Mouse (Mus musculus) midbrain, embryonic 12.5 days (tissue): Measurements from ENCODE around the gene Slc25a18. TPM values are rescaled to one million over a fixed set of nuclear protein-coding genes. Genes with fewer than 3 reads are reported as not detected.
"Not testable (repeated sequence)": the region's sequence is repeated elsewhere in the genome, so short reads cannot be mapped to it uniquely, and the experiment has no call there.

Experiments
- ATAC-seq: fragments of 200-750 bp; cut with Nextera tagmentation; 2 replicates; pipeline ENCODE4 v1.8.0; 2017; ENCODE audit warnings: low read depth, moderate TSS enrichment, moderate library complexity; ENCODE audit not compliant: low FRiP score
- H3K27ac ChIP-seq: fragments of 300-500 bp; sonication (generic); replicated peaks from 2 replicates; pipeline ENCODE4 v1.5.1; 2016; ENCODE audit warnings: mild to moderate bottlenecking
- H3K27me3 ChIP-seq: fragments of 300-500 bp; sonication (generic); 2 replicates; pipeline ENCODE4 v1.6.1; 2016; ENCODE audit warnings: mild to moderate bottlenecking
- H3K36me3 ChIP-seq: fragments of 300-500 bp; sonication (generic); 2 replicates; pipeline ENCODE4 v1.6.1; 2016
- H3K4me1 ChIP-seq: fragments of 300-500 bp; sonication (generic); 2 replicates; pipeline ENCODE4 v1.6.1; 2016
- H3K4me2 ChIP-seq: fragments of 300-500 bp; sonication (generic); replicated peaks from 2 replicates; pipeline ENCODE4 v1.6.1; 2016; ENCODE audit warnings: mild to moderate bottlenecking, moderate library complexity
- H3K4me3 ChIP-seq: fragments of 300-500 bp; sonication (generic); 2 replicates; pipeline ENCODE4 v1.5.1; 2016; ENCODE audit warnings: mild to moderate bottlenecking
- H3K9ac ChIP-seq: fragments of 300-500 bp; sonication (generic); replicated peaks from 2 replicates; pipeline ENCODE4 v1.6.1; 2016; ENCODE audit warnings: mild to moderate bottlenecking, moderate library complexity
- H3K9me3 ChIP-seq: fragments of 300-500 bp; sonication (generic); 2 replicates; pipeline ENCODE4 v1.6.1; 2016; ENCODE audit warnings: mild to moderate bottlenecking
- WGBS: fragments of 180-500 bp; shearing (Covaris S2); methylation state at CpG from one replicate; pipeline ENCODE4 v1.1.7; 2016; 5-methylcytosine and 5-hydroxymethylcytosine counted together
- polyA plus RNA-seq: library from polyadenylated mRNA; unstranded; fragments of >200 nt; fragmentation: Nextera tagmentation; extraction: Ambion mirVana; gene quantifications from 2 replicates; pipeline ENCODE4 v1.2.1, GENCODE M21; 2016

The Slc25a18 gene
- polyA plus RNA-seq, 1 experiment from 2014 or later = 1.9 TPM

DNA sequence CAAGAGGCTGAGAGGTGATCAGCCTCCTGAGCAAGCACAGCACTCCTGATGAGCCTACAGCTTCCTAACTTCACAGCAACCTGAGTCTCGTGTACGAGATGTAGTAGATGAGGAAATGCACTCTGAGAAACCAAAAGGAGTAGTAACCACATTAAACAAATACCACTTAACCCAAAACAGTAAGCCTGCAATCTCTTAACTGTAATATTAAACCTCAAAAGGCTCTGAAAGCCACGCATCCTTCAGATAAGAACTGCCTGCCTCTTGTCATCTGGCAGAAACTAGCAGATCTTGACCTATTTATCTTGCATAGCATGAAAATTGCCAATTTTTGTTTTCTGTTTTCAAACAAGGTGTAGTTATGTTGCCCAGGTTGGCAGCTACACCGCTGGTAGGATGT lies 25.5 kb downstream of the Slc25a18 start:
- no peak overlapping the region for H3K27ac ChIP-seq
- 93% methylated on average over 4 of the region's 4 CpGs for WGBS
- ATAC-seq = no peak

DNA sequence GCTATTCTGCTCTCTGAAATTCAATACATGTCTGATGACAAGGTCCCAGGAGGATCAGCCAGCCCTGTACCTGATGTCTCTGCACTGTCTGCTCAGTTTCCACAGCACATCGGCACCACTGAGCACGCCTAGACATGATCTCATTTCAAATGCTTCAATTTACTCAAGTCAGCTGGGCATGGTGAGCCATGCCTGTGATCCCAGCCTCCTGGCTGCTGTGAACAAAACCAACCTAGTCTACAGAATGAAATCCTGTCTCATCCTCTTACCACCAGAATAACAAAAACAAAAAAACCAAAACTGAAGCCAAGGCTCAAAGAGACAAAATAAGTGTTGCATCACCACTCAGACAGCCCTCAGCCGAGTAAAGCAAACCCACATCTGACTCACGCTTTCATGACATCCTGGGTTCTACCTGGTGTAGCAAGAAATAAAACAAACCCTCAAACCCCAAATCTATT lies 26.2 kb downstream of the Slc25a18 start:
- ATAC-seq = no peak
- Histone ChIP-seq H3K9me3 (no peaks in the 10 kb centered on the region), H3K4me2 (no peak overlapping the region), H3K27me3 (no peaks in the 10 kb centered on the region), H3K9ac (no peak overlapping the region), H3K4me3 (no peak overlapping the region), H3K27ac (no peak overlapping the region), H3K4me1 (no peaks in the 10 kb centered on the region), H3K36me3 (peaks cover 99% of the 10 kb centered on the region)
- 95% methylated on average over 4 of the region's 4 CpGs for WGBS

More for the DNA sequence above, 25.5 kb downstream of the Slc25a18 start:
- no peaks in the 10 kb centered on the region for H3K9me3 ChIP-seq
- H3K36me3 ChIP-seq = peaks cover 99% of the 10 kb centered on the region
- no peak overlapping the region for H3K4me2 ChIP-seq
- no peak overlapping the region for H3K9ac ChIP-seq
- no peak overlapping the region for H3K4me3 ChIP-seq
- no peaks in the 10 kb centered on the region for H3K4me1 ChIP-seq
- H3K27me3 ChIP-seq = no peaks in the 10 kb centered on the region

DNA sequence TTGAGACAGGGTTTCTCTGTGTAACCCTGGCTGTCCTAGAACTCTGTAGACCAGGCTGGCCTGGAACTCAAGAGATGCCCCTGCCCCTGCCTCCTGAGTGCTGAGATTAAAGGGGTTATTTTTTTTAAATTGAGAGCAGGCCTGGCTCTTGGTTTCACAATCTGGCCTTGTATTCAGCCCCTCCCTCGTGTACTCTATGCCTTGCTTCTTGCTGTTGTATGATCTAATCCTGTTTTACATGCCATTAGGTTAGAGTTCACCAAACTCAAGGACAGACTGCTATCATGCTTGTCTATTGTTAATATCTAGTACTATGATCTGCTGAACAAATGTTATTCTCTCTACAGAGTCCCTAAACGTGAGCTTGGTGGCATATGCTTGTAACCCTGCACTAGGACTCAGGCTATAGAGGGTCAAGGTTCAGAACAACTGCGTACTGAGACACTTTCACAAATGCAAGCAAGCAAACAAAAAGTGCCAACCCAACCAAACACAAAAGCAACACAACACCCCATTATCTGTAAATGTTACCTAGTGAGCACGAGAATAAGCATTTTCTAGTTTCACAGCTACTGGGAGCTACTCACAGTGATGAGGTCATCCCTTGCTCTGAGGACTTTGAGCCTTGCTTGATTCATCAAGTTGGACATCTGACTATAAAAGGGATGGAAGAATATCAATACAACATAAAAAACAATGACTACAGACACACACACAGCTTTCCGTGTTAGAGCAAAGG lies 33.8 kb downstream of the Slc25a18 start:
- no peaks in the 10 kb centered on the region for H3K9me3 ChIP-seq
- H3K4me2 ChIP-seq = no peak overlapping the region
- ATAC-seq = no peak
- no peak overlapping the region for H3K27ac ChIP-seq
- H3K4me1 ChIP-seq = no peaks in the 10 kb centered on the region
- H3K36me3 ChIP-seq = peaks cover 95% of the 10 kb centered on the region
- no peak overlapping the region for H3K9ac ChIP-seq
- WGBS = 90% methylated on average over 5 of the region's 5 CpGs
- no peak overlapping the region for H3K4me3 ChIP-seq
- no peaks in the 10 kb centered on the region for H3K27me3 ChIP-seq

DNA sequence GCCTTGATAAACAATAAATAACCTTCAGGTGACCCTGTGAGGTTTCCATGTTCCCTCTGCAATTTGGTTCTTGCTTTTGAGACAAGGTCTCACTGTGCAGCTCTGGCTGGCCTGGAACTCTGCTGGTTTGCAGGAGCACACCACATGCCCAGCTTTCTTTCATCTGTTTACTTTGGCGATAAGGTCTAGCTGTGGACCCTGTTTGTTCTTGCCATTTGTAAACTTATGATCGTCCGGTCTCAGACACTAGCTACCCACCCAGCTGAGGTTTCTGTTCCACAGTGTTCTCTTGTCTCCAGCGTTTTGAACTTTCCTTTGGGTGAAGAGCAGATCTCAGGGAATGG lies 34.3 kb downstream of the Slc25a18 start:
- no peaks in the 10 kb centered on the region for H3K4me1 ChIP-seq
- H3K36me3 ChIP-seq = peaks cover 90% of the 10 kb centered on the region
- H3K4me2 ChIP-seq = no peak overlapping the region
- no peak for ATAC-seq
- no peak overlapping the region for H3K4me3 ChIP-seq
- no peak overlapping the region for H3K9ac ChIP-seq
- no peaks in the 10 kb centered on the region for H3K27me3 ChIP-seq
- no peaks in the 10 kb centered on the region for H3K9me3 ChIP-seq
- WGBS = 93% methylated on average over 4 of the region's 4 CpGs
- H3K27ac ChIP-seq = no peak overlapping the region

DNA sequence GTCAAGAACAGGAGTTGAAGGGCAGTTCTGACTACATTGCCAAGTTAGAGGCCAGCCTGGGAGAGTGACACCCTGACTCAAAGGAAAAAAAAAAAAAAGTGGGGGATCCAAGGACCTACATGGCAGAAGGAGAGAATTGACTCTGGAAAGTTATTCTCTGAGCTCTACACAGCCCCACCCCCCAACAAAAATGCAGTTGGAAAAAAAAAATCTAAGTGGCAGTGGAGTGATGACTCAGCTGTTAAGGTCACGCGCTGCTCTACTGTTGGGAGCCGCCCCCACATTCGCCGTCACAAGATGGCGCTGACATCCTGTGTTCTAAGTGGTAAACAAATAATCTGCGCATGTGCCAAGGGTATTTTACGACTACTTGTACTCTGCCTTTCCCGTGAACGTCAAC lies 38.6 kb downstream of the Slc25a18 start:
- not testable (repeated sequence) for H3K9ac ChIP-seq, H3K9me3 ChIP-seq, H3K27ac ChIP-seq, H3K4me2 ChIP-seq, H3K4me3 ChIP-seq, H3K4me1 ChIP-seq, ATAC-seq, H3K27me3 ChIP-seq
- WGBS = 99% methylated on average over 7 of the region's 10 CpGs
- peaks cover 49% of the 10 kb centered on the region for H3K36me3 ChIP-seq

DNA sequence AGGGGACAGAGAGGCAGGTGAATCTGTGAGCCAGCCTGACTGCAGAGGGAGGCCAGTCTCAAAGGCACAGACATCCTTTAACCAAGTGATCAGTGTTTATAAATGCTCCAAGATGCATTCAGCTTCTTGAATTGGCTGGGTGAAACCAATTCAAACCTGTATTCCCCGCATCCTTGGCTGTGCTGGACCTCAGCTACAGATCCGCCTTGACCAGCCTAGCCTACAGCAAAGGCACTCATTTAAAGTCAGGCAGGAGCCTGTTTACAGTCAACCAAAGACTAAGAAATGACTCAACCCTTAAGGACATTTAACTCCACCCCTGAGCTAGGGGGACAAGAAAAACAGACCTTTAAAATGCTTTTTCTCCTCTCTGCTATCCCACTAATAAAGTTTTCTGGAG lies 45.9 kb downstream of the Slc25a18 start:
- ATAC-seq = no peak

DNA sequence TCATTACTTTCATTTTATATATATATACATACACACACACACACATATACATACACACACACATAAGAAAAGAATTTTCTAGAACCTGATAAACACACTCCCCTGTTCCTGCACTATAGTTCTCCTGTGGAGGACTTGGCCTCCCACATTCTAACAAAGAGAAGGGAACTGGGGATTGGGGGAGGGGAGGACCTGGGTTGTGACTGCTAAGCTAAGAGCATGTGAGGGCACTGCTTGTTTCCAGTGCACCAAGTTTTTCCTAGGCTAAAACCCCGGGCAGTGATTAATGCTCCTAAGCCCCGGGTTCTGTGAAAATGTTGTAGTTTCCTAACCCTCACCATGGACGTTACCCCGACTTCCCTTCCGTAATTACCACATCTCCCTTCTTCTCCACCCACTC lies 46.8 kb downstream of the Slc25a18 start:
- Histone ChIP-seq H3K4me3 (no peak overlapping the region), H3K27me3 (no peaks in the 10 kb centered on the region), H3K9me3 (no peaks in the 10 kb centered on the region), H3K9ac (no peak overlapping the region), H3K4me1 (peaks cover 11% of the 10 kb centered on the region), H3K4me2 (no peak overlapping the region), H3K27ac (no peak overlapping the region), H3K36me3 (peaks cover 23% of the 10 kb centered on the region)
- no peak for ATAC-seq
- WGBS = 92% methylated on average over 5 of the region's 5 CpGs

More for the DNA sequence above, 45.9 kb downstream of the Slc25a18 start:
- Histone ChIP-seq H3K27ac (no peak overlapping the region), H3K4me2 (no peak overlapping the region), H3K4me1 (peaks cover 11% of the 10 kb centered on the region), H3K36me3 (peaks cover 23% of the 10 kb centered on the region), H3K4me3 (no peak overlapping the region), H3K9ac (no peak overlapping the region), H3K9me3 (no peaks in the 10 kb centered on the region), H3K27me3 (no peaks in the 10 kb centered on the region)
- 96% methylated on average over 2 of the region's 2 CpGs for WGBS

DNA sequence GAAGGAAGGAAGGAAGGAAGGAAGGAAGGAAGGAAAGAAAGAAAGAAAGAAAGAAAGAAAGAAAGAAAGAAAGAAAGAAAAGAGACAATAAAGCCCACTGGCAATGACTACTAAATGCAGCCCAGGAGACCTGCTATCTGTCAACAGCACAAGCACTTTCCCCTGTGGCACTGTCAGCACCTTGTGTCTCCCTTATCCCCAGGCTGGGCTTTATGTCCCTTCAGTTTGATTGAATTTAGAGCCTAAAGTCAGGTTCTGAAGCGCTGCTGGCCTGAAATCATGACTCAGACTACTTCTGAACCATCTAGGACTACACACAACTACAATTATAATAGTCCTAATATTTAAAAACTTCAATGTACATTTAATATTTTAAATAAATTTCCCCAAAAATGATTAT lies 47.6 kb downstream of the Slc25a18 start:
- Histone ChIP-seq H3K9ac (no peak overlapping the region), H3K27me3 (no peaks in the 10 kb centered on the region), H3K4me3 (no peak overlapping the region), H3K4me2 (peak overlapping the region; percentile 83; the same call in 1 of the 2 replicates), H3K4me1 (peaks cover 11% of the 10 kb centered on the region), H3K36me3 (peaks cover 23% of the 10 kb centered on the region), H3K9me3 (no peaks in the 10 kb centered on the region), H3K27ac (no peak overlapping the region)
- ATAC-seq = no peak
- WGBS = 96% methylated on average over 1 of the region's 1 CpGs

DNA sequence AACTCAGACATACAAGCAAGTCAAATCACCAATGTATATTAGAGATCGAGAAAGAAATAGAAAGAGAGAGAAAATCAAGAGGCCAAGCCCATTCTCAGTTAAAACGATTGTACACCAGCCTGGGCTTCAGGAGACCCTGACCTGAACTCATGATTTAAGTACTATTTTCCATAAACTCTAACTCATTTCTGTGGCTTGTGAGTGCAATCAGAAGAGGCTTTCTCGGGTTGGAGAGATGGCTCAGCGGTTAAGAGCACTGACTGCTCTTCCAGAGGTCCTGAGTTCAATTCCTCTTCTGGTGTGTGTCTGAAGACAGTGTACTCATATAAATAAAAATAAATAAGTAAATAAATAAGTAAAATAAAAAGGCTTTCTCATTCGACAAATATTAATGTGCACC lies 48.3 kb downstream of the Slc25a18 start:
- Histone ChIP-seq H3K4me3 (peak overlapping the region; percentile 83), H3K4me1 (peaks cover 11% of the 10 kb centered on the region), H3K9me3 (no peaks in the 10 kb centered on the region), H3K4me2 (peak overlapping the region; percentile 83), H3K27ac (peak overlapping the region; percentile 80; the same call in 1 of the 2 replicates), H3K9ac (peak overlapping the region; percentile 83; the same call in 1 of the 2 replicates), H3K27me3 (no peaks in the 10 kb centered on the region), H3K36me3 (peaks cover 23% of the 10 kb centered on the region)
- 57% methylated on average over 5 of the region's 5 CpGs for WGBS
- no peak for ATAC-seq

DNA sequence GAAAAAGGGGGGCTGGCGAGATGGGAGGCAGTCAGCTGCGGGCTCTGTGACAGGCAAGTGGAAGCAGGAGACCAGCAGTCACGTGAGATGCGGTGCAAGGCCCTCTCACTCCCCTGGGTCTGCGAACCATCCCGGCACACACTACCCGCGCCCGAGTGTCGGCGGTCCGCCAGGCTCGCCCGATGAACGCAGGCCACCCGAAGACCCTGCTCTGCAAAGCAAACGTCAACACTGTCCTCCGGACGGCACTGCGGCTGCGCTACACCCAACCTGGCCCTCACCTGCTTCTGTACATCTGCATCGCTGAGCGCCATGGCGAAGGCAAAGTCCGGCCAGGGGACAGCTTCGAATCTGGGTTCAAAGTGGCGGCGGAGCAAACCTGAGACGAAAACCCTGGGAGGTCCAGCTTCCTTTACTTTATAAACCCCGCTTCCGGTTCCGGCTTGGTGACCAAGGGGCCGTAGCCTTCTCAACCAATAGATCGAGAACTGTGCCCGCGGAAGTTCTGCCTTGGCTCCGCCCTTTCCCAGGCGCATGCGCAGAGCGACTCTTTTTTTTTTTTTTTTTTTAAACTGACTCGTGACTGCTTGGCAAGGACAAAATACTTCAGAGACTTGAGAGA lies 49.0 kb downstream of the Slc25a18 start, which contains the start of gene Atp6v1e1:
TSS of gene Atp6v1e1 (minus strand) at position 487 of the 622 bp plus-strand sequence.
- Histone ChIP-seq H3K36me3 (peaks cover 19% of the 10 kb centered on the region), H3K4me1 (peaks cover 11% of the 10 kb centered on the region), H3K4me2 (peak within 1 kb of the TSS; percentile 83), H3K27ac (peak within 1 kb of the TSS; percentile 80), H3K9ac (peak within 1 kb of the TSS; percentile 83), H3K27me3 (no peaks in the 10 kb centered on the region), H3K4me3 (peak within 1 kb of the TSS; percentile 83), H3K9me3 (no peaks in the 10 kb centered on the region)
- ATAC-seq = peak; percentile 97
- WGBS = under 1% methylated on average over 41 of the region's 41 CpGs

DNA sequence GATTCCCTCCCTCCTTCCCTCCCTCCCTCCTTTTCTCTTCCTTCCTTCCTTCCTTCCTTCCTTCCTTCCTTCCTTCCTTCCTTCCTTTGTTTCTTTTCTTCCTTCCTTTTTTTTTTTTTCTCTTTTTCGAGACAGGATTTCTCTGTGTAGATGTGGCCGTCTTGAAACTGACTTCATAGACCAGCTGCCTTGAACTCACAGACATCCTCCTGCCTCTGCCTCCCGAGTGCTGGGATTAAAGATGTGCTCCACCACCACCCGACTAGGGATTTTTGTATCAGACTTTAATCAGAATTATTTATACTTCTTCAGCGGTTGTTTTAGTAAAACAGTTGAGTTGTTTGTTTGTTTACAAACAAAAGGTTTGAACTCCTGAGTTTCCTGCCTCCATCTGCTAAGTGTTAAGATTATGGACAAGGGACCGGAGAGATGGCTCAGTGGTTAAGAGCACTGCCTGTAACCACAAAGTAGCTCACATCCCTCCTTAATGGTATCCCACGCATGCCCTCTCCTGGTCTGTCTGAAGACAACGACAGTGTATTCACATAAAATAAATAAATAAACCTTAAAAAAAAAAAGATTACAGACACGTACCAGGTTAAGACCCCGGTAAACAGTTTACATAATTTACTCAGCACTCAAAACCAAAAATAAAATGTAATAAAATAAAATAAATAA lies 49.7 kb downstream of the Slc25a18 start:
- WGBS = 74% methylated on average over 10 of the region's 10 CpGs
- Histone ChIP-seq H3K4me3 (no peak overlapping the region), H3K27ac (0 out of 2 replicates have a peak overlapping the region, but pooled peaks have one; percentile 20)

DNA sequence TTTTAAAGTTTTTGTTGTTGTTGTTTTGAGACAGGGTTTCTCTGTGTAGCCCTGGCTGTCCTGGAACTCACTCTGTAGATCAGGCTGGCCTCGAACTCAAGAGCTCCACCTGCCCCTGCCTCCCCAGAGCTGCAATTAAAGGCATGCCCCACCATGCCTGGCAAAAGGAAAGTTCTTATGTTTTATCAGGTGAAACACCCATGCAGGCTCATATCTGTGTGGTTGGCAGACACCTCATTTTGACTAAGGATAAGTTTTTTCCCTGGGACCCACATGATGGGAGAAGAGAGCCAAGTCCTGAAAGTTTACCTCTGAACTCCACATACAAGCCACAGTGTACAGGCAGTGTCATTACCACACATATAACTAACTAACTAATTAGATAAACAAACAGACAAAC lies 56.7 kb downstream of the Slc25a18 start:
- WGBS = 64% methylated on average over 1 of the region's 1 CpGs
- no peaks in the 10 kb centered on the region for H3K9me3 ChIP-seq

More for the DNA sequence above, 49.7 kb downstream of the Slc25a18 start:
- peaks cover 13% of the 10 kb centered on the region for H3K36me3 ChIP-seq
- ATAC-seq = peak; percentile 47
- no peaks in the 10 kb centered on the region for H3K9me3 ChIP-seq
- H3K4me2 ChIP-seq = peak overlapping the region; percentile 28
- H3K9ac ChIP-seq = no peak overlapping the region
- H3K4me1 ChIP-seq = peaks cover 11% of the 10 kb centered on the region
- no peaks in the 10 kb centered on the region for H3K27me3 ChIP-seq

More for the DNA sequence above, 56.7 kb downstream of the Slc25a18 start:
- no peak for ATAC-seq
- H3K9ac ChIP-seq = no peak overlapping the region
- H3K4me2 ChIP-seq = no peak overlapping the region
- H3K4me3 ChIP-seq = no peak overlapping the region
- no peaks in the 10 kb centered on the region for H3K36me3 ChIP-seq
- H3K27ac ChIP-seq = no peak overlapping the region
- no peaks in the 10 kb centered on the region for H3K27me3 ChIP-seq
- H3K4me1 ChIP-seq = no peaks in the 10 kb centered on the region
